Mouse (Mus musculus) gastrocnemius, postnatal 36 days (tissue): ENCODE measurements around the gene Pdcl3. TPM values are rescaled to one million over a fixed set of nuclear protein-coding genes. Genes with fewer than 3 reads are reported as not detected.

Experiments used
- DNase-seq, 2 experiments: peaks; one replicate each; pipeline ENCODE4 v3.0.0; 2022
- intact Hi-C: fragments of 180-260 bp; cut with DNase I; formaldehyde crosslinking; loops from one replicate; pipeline ENCODE4 v1.15.1; 2025
- long read RNA-seq, 2 experiments: library from polyadenylated mRNA; stranded (forward); transcript quantifications; one replicate each; pipeline ENCODE4 v2.0.0; 2021
- total RNA-seq, 2 experiments: library from RNA; stranded (reverse); gene quantifications; 2 replicates each; pipeline ENCODE4 v1.2.3; 2021

The Pdcl3 gene
- total RNA-seq, result 10 to 100 TPM; 54.8 to 62.3 TPM
- long read RNA-seq, experiment 1, transcript Pdcl3-201 (6 exons, 3,914 nt), result major isoform, 44 of 54 reads
- long read RNA-seq, experiment 1, partial matches to known transcripts, result 5 of 54 reads
- long read RNA-seq, experiment 1, other reads (novel, unspliced or antisense), result 4 of 54 reads
- long read RNA-seq, experiment 2, transcript Pdcl3-201 (6 exons, 3,914 nt), result major isoform, 65 of 73 reads
- long read RNA-seq, experiment 2, partial matches to known transcripts, result 6 of 73 reads
- long read RNA-seq, experiment 2, other reads (novel, unspliced or antisense), result 0 of 73 reads

DNA sequence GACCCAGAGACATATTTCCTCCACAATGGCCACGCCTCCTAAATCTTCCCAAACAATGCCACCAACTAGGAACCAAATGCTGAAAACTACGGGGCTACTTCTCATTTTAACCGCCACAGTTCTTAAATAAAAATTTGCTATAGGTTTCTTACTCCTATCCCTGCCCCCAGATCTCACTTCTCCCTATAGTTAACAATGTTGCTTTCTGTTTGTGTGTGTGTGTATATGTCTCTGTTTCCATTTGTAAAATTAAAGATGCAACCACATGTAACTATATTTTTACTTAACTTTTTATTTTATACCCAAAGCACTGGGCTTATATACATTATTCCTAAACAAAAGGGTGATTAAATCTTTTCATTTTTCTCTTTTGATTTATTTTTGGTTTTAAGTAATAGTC, at the start of gene Pdcl3:
TSS of gene Pdcl3 (plus strand) at position 301 of the 400 bp plus-strand sequence.
- no peak for DNase-seq
- intact Hi-C loops, result no loop called here

DNA sequence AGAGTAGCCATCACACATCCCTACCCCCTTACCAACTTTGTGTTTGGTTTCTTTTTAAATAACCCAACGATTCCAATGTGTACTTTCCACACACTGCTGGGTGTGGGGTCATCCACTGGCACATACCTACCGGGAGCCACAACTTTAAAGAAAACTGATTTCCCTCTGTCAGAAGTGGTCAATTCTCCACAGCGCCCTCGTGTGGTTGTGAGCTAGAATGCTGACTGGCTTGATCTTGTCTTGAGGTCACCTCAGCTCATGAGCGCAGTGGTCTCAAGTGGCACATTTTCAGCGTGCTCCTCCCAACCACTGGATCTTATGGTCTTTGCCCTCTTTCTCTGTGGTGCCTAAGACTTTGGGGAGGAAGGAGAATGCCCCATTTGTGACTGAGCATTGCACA, 48.6 kb upstream of the Pdcl3 start:
- intact Hi-C loops, result no loop called here
- no peak for DNase-seq

DNA sequence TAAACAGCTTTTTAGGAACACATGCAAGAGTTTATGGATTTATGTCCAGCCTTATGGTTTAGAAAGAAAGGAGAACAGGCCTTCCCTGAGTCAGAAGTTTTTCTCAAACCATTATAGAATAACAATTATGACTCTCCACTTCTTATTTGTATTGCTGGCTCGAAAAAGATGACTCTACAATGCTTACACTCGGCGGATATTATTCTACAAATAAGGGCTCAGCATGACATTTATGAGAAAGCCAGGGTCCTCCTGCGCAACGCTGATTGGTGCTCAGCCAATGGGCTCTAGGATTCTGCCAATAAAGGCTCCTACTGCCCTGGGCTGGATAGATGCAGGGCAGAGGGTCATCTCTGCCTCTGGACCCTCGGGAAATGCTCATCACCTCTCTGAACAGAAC, 46.6 kb upstream of the Pdcl3 start, which contains the start of gene Nms:
TSS of gene Nms (plus strand) at position 301 of the 400 bp plus-strand sequence.
- DNase-seq, result no peak
- intact Hi-C loops, result no loop called here

DNA sequence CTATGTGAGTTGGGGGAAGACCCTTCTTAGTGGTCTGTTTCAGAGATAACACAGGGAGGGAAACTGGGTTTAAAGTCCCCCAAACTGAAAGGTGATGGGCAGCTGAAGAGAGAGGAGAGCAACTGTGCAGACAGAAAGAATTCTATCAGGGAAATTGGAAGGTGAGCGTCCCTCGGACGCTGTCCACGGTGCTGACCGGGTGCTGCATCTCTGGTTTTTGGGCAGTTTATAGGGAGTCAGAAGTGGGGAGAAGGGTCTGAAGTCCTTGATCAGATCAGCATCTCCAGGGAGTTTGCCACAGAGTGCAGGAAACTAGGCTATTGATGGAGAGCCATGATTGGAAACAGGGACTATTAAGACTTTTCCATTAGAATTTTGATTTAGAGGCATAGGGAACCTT, 45.8 kb upstream of the Pdcl3 start:
- intact Hi-C loops, result no loop called here
- DNase-seq, result no peak

DNA sequence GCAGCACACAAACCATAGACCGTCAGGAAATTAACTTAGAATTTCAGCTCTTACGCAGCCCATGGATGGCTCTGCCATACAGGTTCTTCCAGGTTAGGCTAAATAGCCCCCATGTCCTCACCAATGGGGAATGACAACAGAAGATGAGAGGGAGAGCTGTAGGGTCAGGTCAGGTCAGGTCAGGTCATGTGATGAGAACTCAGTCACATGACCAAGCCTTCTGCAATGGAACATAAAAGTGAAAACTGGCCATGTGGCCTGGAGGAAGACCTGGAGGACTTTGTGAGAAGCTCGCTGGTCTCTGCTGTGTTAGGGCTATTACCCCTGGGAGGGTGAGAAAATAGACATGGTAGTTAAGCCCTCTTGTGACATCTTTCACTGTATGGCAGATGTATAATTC, 29.0 kb upstream of the Pdcl3 start:
- DNase-seq, result no peak
- intact Hi-C loops, result no loop called here

DNA sequence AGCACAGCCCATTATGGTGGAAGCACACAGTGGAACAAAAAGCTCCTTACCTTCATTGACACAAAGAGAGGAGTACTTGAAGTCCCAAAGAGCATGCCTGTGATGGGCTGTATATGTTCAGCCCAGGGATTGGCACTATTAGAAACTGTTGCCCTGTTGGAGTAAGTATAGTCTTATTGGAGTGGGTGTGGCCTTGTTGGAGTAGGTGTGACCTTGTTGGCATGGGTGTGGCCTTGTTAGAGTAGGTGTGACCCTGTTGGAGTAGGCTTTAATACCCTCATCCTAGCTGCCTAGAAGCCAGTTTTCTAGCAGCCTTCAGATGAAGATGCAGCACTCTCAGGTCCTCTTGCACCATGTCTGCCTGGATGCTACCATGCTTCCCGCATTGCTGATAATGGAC, 16.3 kb upstream of the Pdcl3 start:
- intact Hi-C loops, result no loop called here

DNA sequence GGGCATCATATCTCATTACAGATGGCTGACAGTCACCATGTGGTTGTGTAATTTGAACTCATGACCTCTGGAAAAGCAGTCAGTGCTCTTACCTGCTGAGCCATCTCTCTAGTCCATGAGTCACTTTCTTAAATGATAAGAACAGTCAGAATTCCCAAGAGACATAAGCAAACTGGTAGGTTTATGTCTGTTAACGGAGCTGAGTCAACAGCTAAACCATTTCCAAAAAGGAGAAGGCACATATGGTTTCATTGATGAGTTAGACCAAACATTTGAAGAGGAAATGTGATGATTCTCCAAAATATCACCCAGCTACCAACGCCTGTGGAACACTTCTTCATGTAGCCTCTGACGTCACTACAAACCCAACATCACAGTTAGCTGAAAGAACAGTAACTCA, 13.7 kb upstream of the Pdcl3 start:
- no peak for DNase-seq
- intact Hi-C loops, result no loop called here

More for the DNA sequence above, 16.3 kb upstream of the Pdcl3 start:
- no peak for DNase-seq

DNA sequence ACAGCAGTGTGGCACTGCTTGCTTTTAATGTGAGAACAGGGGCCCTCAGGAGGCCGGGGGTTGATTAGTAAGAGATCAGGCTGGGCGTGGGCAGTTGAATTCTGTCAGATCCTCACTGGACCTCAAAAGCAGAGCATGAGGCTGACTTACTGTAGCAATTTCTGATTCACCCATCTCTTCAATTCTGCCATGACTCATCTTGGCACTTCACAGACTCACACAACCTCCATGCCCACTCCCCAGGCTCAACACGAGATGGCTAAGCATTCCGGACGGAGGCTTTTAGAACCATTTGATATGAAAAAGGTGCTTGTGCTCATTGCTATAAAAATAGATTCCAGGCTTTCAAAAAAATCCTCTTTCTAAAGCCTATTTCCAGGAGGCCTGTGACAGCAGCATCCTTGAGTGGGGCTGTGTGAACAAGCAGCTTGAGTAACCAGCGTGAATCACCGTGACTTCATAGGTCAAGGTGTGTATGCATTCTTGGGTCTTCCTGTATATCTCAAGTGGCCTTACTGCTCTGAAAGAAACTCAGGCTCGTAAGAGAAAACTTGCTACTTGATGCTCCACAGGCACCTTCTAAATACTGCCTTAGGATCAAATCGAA, 12.3 kb upstream of the Pdcl3 start:
- intact Hi-C loops, result no loop called here
- DNase-seq, result no peak

DNA sequence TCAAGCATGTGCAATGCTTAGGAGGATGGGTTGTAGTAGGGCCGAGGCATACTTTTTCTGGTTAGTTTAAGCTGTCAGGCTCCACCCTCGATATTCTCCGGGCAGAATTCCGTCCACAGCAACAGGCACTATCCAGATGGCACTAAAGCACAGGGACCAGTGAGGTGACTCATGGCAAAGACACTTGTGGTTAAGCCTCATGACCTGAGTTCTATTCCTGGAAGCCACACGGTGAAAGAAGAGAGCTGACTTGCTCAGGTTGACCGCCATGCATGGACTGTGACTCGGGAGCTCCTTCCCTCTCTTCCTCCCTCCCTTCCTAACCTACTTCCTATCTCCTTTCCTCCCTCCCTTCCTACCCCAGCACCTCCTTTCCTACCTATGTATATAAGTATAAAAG, 5.5 kb upstream of the Pdcl3 start:
- no peak for DNase-seq
- intact Hi-C loops, result no loop called here

DNA sequence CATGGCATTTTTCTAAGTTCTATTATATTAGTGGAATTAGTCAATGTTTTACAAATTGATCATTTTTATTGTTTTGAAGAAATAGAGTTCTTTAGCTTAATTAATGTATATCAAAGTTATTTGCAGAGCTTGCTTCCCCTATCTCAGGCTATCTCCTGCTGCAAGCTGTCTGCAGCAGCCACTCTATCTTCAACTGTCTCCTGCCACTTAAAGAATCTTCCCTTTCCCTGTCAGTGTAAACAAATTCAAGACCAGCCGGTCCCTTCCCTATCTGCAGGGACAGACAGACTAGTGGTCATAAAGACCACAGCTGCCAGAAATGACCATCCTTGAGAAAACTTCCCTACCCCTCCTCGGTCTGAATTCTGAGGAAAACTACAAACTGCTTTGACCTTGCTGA, 1.5 kb upstream of the Pdcl3 start:
- no peak for DNase-seq
- intact Hi-C loops, result no loop called here

DNA sequence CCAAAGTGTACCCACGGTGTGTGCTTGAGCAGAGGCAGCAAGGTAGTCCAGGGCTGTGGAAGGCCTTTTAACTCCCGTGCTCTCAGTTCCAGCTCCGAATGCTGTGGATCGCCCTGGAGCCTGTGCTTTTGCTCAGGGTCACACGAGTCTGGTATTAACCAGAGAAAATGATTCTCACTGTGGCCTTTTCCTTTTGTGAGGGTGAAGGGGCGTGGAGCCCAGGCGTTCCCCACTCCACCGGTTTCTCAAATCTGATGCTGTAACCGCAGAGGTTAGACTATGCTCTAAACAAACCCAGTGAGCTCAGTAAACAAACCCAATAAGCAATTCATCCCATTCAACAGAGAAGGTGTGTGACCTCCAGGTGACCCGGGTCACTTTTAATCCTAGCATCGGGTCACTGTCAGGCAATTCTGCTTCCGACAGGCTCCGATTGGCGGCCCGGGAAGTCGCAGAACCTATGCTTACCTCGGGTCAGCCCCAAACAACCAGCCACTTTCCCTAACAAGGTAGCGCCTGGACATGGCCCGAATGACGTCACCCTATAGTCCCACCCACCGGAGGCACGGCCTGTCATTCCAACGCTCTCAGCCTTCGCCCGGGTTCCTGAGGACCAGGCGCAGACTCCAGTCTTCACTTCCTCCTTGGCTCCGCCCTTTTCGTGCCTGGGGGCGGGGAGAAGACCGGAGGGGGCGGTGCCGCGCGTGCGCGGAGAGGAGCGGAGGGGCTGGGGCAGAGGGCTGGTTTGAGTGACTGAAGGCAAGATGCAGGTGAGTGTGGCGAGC, 1.9 kb downstream of the Pdcl3 start:
- peak; percentile 94 to 98 for DNase-seq
- intact Hi-C loops, result no loop called here

DNA sequence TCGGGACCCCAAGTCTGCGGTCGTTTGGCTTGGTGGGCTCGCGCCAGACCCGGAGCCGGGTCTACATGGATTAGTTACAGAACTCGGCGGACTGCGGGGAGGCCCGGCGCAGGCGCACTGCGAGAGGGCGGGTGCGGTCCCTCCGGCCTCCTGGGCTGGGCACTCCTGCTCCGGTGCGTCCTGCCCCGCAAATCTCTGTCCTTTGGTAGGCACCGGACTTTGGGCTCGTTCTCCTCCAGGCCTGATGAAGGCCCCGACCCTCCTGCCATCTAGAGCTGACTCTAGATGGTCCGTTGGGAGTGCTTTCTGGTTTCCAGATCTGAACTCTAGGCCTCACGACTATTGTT, 2.4 kb downstream of the Pdcl3 start:
- intact Hi-C loops, result no loop called here
- no peak for DNase-seq

DNA sequence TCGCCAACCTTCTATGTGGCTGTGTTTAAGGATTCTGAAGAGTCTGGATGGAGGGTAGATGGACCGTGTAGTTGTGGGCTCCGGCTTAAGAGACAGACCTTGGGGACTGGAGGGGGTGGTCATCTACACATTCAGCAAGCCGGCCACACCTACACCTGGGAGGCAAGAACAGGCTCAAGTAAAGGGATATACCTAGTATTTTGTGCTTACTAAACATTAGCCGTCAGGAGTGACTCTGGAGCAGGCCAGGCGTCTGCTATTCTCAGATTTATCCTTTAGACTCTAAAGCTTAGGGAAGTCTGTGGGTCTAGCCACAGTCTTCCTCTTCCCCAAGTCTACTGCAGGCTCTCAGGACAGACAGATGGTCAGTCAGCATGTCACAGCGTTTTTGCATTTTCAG, 2.9 kb downstream of the Pdcl3 start:
- intact Hi-C loops, result no loop called here
- no peak for DNase-seq

DNA sequence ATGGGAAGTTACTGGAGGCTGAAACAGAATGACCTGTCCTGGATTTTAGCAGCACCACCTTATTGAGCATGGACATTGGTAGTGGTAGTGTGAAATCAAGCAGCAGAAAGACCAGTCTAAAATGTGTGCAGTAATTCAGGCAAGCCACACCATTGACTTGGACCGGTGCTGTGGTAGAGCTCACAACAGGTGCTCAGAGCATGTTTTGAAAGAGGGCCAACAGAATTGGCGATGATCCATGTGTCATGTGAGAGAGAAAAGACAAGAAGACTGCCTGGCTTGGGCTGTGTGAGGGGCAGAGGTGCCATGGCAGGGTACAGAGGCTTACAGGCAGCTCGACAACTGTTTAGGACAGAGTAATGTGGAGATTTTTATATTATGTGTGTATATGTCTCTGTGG, 7.0 kb downstream of the Pdcl3 start:
- intact Hi-C loops, result no loop called here
- no peak for DNase-seq

DNA sequence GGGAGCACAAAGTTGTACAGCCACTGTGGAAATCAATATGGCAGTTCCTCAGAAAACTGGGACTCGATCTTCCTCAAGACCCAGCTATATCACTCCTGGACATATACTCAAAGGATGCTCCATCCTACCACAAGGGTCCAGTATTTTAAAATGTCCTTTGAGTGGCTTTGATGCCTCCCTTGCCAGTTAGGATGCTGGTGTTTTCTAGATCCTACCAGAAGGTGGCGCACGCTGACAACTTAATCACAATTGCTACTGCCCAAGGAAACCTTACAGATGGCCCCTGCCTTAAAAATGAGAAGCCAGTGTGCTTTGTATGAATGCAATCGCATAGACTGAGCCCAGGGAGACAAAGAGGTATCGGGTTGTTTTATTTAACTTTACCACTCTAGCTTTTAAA, 15.7 kb downstream of the Pdcl3 start:
- intact Hi-C loops, result loop anchor here (5.0 kb wide), 1 partner anchor 531 kb away; the partner anchor contains the start of gene Cnot11
- DNase-seq, result peak; percentile 52 to 63

DNA sequence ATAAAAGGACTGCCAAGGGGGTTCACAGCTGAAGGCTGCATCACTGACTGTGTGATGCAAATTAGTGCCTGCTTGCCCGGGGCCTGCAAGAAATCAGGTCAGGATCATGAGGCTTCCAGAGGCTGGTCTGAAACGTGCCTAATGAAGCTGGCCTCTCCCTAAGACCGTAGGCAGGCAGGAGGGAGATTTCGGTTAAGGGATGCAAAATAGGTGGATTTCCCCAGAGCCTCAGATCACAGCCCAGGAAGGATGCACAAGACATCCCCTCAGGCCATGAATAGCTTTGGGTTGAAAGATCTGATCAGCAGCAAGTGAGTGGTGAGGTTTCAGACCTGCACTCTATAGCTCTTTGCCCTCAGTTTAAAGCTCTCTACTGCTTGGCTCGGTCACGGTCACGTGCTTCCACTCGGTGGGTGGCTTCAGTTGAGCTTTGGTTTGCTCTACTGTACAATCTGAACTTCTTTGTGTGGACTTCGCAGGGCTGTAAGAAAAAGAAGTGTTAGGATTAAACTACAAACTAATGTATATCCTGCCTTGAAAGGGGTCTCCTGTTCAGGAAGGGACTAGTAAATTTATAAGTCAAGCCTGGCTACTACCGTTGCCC, 20.4 kb downstream of the Pdcl3 start:
- no peak for DNase-seq
- intact Hi-C loops, result no loop called here

DNA sequence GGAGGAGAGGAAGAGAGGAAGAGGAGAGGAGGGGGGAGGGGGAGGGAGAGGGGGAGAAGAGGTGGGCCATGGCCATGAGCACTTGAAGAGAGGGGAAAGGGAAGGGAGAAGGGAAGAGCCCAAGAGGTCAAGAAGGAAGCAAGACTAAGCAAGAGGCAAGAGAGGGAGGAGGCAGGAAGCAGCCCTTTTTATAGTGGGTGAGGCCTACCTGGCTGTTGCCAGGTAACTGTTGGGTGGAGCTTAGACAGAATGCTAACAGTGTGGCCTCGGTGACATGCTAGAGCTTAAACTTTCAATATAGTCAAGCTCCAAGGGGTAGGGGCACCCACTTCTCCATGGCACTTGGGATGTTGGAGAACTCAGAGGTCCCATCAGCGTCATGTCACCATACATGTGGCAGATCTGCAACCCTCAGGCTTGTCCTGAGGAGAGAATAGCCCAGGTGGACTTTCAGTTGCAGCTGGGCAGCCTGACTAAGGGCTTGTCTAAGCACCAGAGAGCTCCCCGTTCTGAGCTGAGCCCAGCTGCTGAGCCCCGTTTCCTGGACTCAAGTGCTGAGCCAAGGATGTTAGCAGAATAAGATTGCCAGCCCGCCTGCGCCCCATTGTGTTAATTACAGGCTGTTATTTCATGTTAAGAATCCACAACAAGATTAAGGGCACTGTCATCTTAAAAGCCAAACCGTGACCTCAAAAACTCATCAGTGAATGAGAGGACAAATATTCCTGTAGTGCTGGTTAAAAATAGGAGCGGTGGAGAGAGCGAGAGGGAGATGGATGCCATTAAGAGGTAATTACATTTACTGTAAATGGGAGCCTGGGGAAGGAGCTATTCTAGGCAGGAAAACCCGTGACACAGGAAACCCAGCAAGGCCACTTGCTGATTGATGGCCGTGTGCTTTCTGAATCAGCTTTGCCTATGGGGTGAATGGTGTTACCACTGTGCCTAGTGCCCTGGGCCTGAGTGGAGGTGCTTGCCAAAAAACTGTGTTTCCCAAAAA, 21.7 kb downstream of the Pdcl3 start:
- DNase-seq, result no peak
- intact Hi-C loops, result no loop called here

DNA sequence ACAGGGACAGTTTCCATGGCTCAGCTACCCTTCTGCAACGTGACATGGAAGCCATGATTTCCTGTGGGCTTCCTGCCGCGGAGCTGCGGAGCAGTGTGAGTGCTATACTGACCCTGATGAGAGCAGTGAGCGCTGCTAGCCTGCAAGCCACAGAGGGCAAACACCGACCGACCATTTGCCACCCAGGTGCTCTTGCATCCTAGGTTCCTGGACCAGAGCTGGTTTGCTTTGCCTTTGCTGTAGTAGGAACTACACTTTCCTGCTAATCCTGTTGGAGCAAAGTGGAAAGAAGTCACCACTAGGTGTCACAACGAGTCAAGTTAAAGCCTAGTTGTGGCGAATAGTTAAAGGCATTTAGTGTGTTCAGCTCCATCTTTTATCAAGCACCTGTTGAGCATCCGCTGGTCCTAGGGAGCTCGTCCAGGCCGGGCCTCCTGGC, 25.2 kb downstream of the Pdcl3 start:
- intact Hi-C loops, result loop anchor here (1.0 to 5.0 kb wide), 3 partner anchors 182 to 330 kb away; partner anchors contain the start of gene Npas2
- peak; percentile 23 to 38 for DNase-seq

DNA sequence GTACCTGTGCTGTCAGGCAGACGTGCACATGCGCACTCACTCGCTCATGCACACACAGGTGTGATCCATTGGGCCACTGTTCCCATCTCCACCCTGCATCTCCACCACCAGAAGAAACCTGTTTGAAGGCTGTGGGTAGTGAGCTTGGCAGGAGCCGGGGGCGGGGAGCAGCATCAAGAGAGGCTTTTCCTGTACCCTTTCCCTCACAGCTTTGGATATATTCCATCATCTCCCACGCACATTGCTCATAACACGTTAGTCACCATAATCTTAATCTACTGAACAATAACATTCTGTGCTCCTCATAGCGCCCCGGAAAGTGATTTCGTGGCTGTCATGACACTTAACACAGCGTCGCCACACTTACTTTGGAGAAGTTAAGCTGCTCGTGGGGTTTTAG, 27.2 kb downstream of the Pdcl3 start:
- intact Hi-C loops, result loop anchor here (5.0 kb wide), 2 partner anchors 180 to 240 kb away; partner anchors contain the start of gene Npas2
- no peak for DNase-seq

DNA sequence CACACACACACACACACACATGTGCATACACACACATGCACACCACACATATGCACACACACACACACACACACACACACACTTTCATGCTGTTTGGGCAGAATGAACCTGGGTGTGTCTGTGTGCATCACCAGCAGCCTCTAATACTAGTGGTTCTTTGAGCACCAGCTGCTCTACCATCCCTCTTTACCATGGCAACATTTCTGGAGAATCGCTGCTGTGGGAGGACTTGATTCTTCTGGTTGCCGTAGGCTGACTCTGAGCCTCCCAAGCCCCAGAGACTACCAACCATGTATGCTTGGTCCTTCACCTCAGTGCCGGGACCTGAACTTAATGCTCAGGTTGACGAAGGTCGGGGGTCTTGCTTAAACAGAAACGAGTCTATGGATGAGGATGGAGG, 28.4 kb downstream of the Pdcl3 start:
- DNase-seq, result no peak
- intact Hi-C loops, result loop anchor here (5.0 kb wide), 2 partner anchors 178 to 238 kb away; partner anchors contain the start of gene Npas2
